Mouse (Mus musculus) intestine, postnatal 0 days (tissue): ENCODE data around the gene Vav1. TPM values are rescaled to one million over a fixed set of nuclear protein-coding genes. Genes with fewer than 3 reads are reported as not detected.

Experiments
- ATAC-seq: fragments of 200-750 bp; cut with Nextera tagmentation; 2 replicates; pipeline ENCODE4 v1.8.0; 2017; ENCODE audit warnings: mild to moderate bottlenecking, moderate TSS enrichment, moderate library complexity
- H3K27ac ChIP-seq: fragments of 300-500 bp; sonication (generic); 2 replicates; pipeline ENCODE4 v1.5.1; 2014; ENCODE audit warnings: mild to moderate bottlenecking, low read depth, low read length, moderate library complexity
- H3K27me3 ChIP-seq: fragments of 300-500 bp; sonication (generic); replicated peaks from 2 replicates; pipeline ENCODE4 v1.6.1; 2014; ENCODE audit warnings: low read length, mixed read lengths; ENCODE audit not compliant: control insufficient read depth, insufficient read depth
- H3K36me3 ChIP-seq: fragments of 300-500 bp; sonication (generic); 2 replicates; pipeline ENCODE4 v1.6.1; 2014; ENCODE audit warnings: mild to moderate bottlenecking, moderate library complexity; ENCODE audit not compliant: control insufficient read depth, insufficient read depth
- H3K4me1 ChIP-seq: fragments of 300-500 bp; sonication (generic); replicated peaks from 2 replicates; pipeline ENCODE4 v1.6.1; 2014; ENCODE audit warnings: antibody characterized with exemption, low read length, mixed read lengths; ENCODE audit not compliant: control insufficient read depth, insufficient read depth
- H3K4me2 ChIP-seq: fragments of 300-500 bp; sonication (generic); replicated peaks from 2 replicates; pipeline ENCODE4 v1.6.1; 2014; ENCODE audit warnings: low read depth, mild to moderate bottlenecking, moderate library complexity
- H3K4me3 ChIP-seq: fragments of 300-500 bp; sonication (generic); 2 replicates; pipeline ENCODE4 v1.5.1; 2014; ENCODE audit warnings: low read depth, low read length
- H3K9ac ChIP-seq: fragments of 300-500 bp; sonication (generic); 2 replicates; pipeline ENCODE4 v1.6.1; 2014; ENCODE audit warnings: mild to moderate bottlenecking, low read depth, low read length
- H3K9me3 ChIP-seq: fragments of 300-500 bp; sonication (generic); 2 replicates; pipeline ENCODE4 v1.6.1; 2016; ENCODE audit warnings: mixed run types; ENCODE audit not compliant: control insufficient read depth
- CTCF ChIP-seq: sonication (generic); IDR thresholded peaks from 2 replicates; pipeline ENCODE4 v1.5.1; 2016; ENCODE audit warnings: low read depth, mild to moderate bottlenecking, control low read depth, antibody characterized with exemption, moderate library complexity
- WGBS: fragments of 180-500 bp; shearing (Covaris S2); extraction: QIAGEN DNeasy Blood & Tissue Kit; methylation state at CpG from one replicate; pipeline ENCODE4 v1.1.7; 2014; 5-methylcytosine and 5-hydroxymethylcytosine counted together
- polyA plus RNA-seq: library from polyadenylated mRNA; unstranded; fragments of >200 nt; fragmentation: Nextera tagmentation; extraction: Ambion mirVana; gene quantifications from 2 replicates; pipeline ENCODE4 v1.2.1, GENCODE M21; 2015

Vav1 gene
- 1.1 and 1.5 TPM in 2 replicates for polyA plus RNA-seq

DNA sequence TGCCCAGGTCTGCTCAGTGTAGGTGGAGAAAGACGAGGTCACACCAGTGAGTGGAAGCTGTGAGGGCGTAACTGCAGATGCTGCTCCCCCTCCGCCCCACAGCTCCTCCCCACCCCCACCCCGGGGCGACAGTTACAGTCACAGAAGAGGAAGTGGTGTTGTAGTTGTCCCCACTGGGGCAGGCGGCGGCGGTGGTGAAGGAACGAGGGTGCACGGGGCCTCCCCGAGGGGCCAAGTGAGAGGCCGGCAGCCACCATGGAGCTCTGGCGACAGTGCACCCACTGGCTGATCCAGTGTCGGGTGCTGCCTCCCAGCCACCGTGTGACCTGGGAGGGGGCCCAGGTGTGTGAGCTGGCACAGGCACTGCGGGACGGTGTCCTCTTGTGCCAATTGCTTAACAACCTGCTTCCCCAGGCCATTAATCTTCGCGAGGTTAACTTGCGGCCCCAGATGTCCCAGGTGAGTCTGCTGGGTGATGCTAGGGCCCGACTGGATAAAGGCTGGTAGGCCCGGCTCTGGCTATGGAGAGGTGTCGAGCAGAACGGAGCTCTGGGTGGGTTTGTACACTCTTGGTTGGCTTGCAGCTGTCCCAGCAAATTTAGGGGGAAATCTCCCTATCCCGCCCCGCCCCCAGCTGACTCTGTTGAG lies at the start of gene Vav1:
TSS of gene Vav1 (plus strand) at position 158 of the 648 bp plus-strand sequence.
- no peak for TF ChIP-seq CTCF
- no peak for ATAC-seq
- Histone ChIP-seq H3K4me1 (0 out of 2 replicates have a peak, but pooled peaks cover 6% of the 10 kb centered on the region), H3K9ac (no peak within 1 kb of the TSS), H3K9me3 (no peaks in the 10 kb centered on the region), H3K36me3 (no peaks in the 10 kb centered on the region), H3K4me2 (no peak within 1 kb of the TSS; the same call in 1 of the 2 replicates), H3K4me3 (no peak within 1 kb of the TSS), H3K27me3 (no peaks in the 10 kb centered on the region), H3K27ac (no peak within 1 kb of the TSS)
- WGBS: 50% methylated on average over 26 of the region's 26 CpGs

DNA sequence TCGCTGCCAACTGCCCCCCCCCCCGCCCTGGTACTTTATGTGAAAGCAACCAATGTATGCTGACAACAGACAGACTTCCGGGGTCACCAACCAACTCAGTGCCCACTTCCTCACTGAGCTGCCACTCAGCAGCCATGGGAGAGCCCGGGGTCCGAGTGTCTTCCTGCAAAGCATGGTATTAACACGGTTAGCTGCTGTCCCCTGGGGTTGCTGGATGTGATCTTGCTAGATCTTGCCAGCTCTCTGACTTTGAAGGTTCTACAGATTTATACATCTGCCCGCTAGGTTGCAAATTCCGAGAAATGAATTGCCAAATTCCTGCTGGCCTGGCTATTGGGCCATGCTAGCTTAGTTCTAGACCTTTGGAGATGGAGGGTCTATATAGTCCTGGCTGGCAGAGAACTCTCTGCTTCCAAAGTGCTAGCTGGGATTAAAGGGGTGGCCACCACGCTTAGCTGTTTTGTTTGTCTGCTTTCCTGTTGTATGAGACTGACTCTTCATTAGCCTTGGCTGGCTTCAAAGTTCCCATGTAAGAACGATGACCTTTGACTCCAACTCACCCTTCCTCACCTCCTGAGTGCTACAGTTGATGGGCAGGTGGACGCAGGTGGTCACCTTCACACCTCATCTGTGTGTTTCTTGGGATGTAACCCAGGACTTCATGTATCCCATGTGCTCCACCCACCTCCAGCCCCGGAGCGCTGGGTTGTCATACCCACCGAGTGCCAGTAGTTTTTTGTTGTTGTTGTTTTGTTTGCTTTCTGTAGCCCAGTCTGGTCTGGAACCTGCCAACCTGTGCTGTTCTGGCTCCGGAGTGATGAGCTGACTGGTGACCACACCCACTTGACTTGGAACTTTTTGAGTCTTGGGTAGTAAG lies 48.8 kb upstream of the Vav1 start:
- no peak overlapping the region for H3K9ac ChIP-seq
- no peak overlapping the region for H3K27ac ChIP-seq
- 77% methylated on average over 15 of the region's 15 CpGs for WGBS
- no peak for ATAC-seq
- no peaks in the 10 kb centered on the region for H3K27me3 ChIP-seq
- H3K4me3 ChIP-seq: no peak overlapping the region
- TF ChIP-seq CTCF: no peak
- H3K9me3 ChIP-seq: no peaks in the 10 kb centered on the region
- H3K36me3 ChIP-seq: peaks cover 10% of the 10 kb centered on the region; the same call in 1 of the 2 replicates
- no peak overlapping the region for H3K4me2 ChIP-seq
- H3K4me1 ChIP-seq: peaks cover 6% of the 10 kb centered on the region; the same call in 1 of the 2 replicates

DNA sequence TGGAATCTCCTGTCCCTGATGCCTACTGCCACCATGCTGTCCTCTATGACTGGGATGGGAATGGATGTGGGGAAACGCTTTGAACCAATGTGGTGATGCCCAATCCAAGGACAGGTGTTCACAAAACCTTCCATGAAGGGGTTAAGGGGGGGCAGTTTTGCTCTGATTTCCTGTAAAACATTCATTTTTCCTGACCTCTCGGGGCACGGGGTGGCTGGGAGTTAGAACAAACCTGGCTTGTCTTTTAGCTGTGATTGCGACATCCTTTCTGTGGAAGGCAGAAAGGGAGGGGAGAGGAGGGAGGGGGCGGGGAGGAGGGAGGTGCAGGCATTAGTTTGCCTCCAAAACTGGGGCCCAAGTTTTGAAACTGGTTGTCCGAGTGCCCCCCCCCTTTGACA lies 48.2 kb upstream of the Vav1 start:
- H3K27me3 ChIP-seq: no peaks in the 10 kb centered on the region
- no peak overlapping the region for H3K4me2 ChIP-seq
- 29% methylated on average over 6 of the region's 6 CpGs for WGBS
- H3K36me3 ChIP-seq: peaks cover 11% of the 10 kb centered on the region; the same call in 1 of the 2 replicates
- no peaks in the 10 kb centered on the region for H3K9me3 ChIP-seq
- no peak for ATAC-seq
- no peak overlapping the region for H3K27ac ChIP-seq
- no peak overlapping the region for H3K4me3 ChIP-seq
- TF ChIP-seq CTCF: no peak
- H3K9ac ChIP-seq: no peak overlapping the region
- H3K4me1 ChIP-seq: peaks cover 6% of the 10 kb centered on the region; the same call in 1 of the 2 replicates

DNA sequence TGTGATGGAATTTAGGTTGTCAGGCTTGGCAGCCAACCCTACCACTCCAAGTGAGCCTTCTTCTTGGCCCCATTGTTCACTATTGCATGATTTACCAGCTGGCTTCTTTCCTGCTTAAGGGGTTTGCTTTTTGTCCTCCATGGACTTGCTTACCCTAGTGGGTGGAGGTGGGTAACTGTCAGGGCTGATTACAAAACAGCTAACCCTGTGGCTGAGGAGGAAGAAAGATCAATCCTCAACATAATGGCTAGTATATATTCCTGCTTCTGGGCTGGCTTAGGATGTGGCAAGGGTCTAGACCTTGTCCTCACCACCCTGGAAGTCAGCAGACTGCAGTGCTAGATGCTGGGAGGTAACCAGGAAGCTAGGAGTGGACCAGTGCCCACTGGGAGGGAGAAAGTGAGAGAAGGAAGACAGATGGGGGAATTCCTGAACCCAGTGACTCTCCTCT lies 47.6 kb upstream of the Vav1 start:
- Histone ChIP-seq H3K27me3 (no peaks in the 10 kb centered on the region), H3K9me3 (no peaks in the 10 kb centered on the region), H3K4me1 (peaks cover 6% of the 10 kb centered on the region; the same call in 1 of the 2 replicates), H3K4me3 (no peak overlapping the region), H3K36me3 (peaks cover 16% of the 10 kb centered on the region), H3K27ac (peak overlapping the region; percentile 46), H3K4me2 (no peak overlapping the region), H3K9ac (no peak overlapping the region)
- no peak for TF ChIP-seq CTCF
- peak; percentile 22; the same call in 1 of the 2 replicates for ATAC-seq

DNA sequence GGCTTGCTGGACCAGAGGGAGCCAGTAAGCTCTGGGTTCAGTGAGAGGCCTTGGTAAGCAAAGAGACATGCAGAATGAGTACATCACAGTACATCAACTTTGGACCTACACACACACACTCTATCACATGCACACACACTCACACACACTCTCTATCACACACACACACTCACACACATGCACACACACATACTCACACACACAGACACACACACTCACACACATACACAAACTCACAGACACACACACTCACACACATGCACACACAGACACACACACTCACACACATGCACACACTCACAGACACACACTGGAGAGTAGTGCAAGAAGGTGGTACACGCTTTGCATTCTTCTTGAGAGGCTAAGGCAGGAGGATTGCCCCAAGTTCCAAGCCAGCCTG lies 46.7 kb upstream of the Vav1 start:
- H3K36me3 ChIP-seq: peaks cover 25% of the 10 kb centered on the region
- no peak overlapping the region for H3K4me3 ChIP-seq
- no peaks in the 10 kb centered on the region for H3K9me3 ChIP-seq
- no peak overlapping the region for H3K9ac ChIP-seq
- WGBS: 80% methylated on average over 1 of the region's 1 CpGs
- no peaks in the 10 kb centered on the region for H3K27me3 ChIP-seq
- peak overlapping the region; percentile 94 for H3K27ac ChIP-seq
- peak overlapping the region; percentile 68 for H3K4me2 ChIP-seq
- H3K4me1 ChIP-seq: peaks cover 6% of the 10 kb centered on the region; the same call in 1 of the 2 replicates
- no peak for ATAC-seq
- no peak for TF ChIP-seq CTCF

DNA sequence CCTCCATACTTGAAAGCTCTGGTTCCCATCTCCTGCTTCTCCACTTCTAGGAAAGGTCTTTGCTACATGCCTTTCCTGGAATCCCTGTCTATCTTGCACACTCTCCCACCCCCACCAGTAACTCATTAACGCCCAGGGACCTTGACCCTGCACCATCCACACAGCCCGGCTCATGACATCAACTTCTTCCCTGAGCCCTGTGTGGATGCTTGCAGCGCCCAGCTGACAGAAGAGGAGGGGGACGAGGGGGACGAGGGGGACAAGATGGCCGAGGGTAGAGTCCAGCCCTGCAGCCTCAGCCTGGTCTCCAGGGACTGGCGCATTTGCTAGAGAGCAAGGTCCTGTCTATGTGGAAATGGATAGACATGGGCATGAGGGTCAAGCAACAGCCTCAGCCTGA lies 45.9 kb upstream of the Vav1 start:
- peak overlapping the region; percentile 37 for H3K4me3 ChIP-seq
- peaks cover 6% of the 10 kb centered on the region; the same call in 1 of the 2 replicates for H3K4me1 ChIP-seq
- peak overlapping the region; percentile 68 for H3K4me2 ChIP-seq
- H3K27me3 ChIP-seq: no peaks in the 10 kb centered on the region
- H3K27ac ChIP-seq: peak overlapping the region; percentile 94
- peak overlapping the region; percentile 68 for H3K9ac ChIP-seq
- peaks cover 33% of the 10 kb centered on the region for H3K36me3 ChIP-seq
- no peaks in the 10 kb centered on the region for H3K9me3 ChIP-seq
- ATAC-seq: peak; percentile 79
- WGBS: 17% methylated on average over 7 of the region's 7 CpGs
- no peak for TF ChIP-seq CTCF
